Mouse (Mus musculus) liver, embryonic 14.5 days (tissue): ENCODE results near the gene Dcxr. TPM values are rescaled to one million over a fixed set of nuclear protein-coding genes. Genes with fewer than 3 reads are reported as not detected.

Source experiments
- ATAC-seq: fragments of 200-750 bp; cut with Nextera tagmentation; 2 replicates; pipeline ENCODE4 v1.8.0; 2017; ENCODE audit warnings: moderate number of reproducible peaks, mild to moderate bottlenecking, moderate library complexity; ENCODE audit not compliant: insufficient read depth
- DNase-seq, 3 experiments: peaks; one replicate each; pipeline ENCODE4 v3.0.0-alpha.2; 2012 to 2013; ENCODE audit warnings: low read depth in 3 of 3, low spot score in 3 of 3
- H3K27ac ChIP-seq: fragments of 300-500 bp; sonication (generic); 2 replicates; pipeline ENCODE4 v1.5.1; 2014; ENCODE audit warnings: moderate library complexity, mild to moderate bottlenecking, control low read depth, inconsistent platforms
- H3K27me3 ChIP-seq: fragments of 300-500 bp; sonication (generic); 2 replicates; pipeline ENCODE4 v1.6.1; 2014; ENCODE audit warnings: mild to moderate bottlenecking, low read length, moderate library complexity; ENCODE audit not compliant: control insufficient read depth, insufficient read depth
- H3K36me3 ChIP-seq: fragments of 300-500 bp; sonication (generic); replicated peaks from 2 replicates; pipeline ENCODE4 v1.6.1; 2014; ENCODE audit warnings: low read depth; ENCODE audit not compliant: control insufficient read depth, insufficient read depth
- H3K4me1 ChIP-seq, 2 experiments: fragments of 200-500 bp in 1 of 2; fragments of 300-500 bp in 1 of 2; sonication (generic) in 1 of 2; replicated peaks; 2 replicates each; pipeline ENCODE4 v1.6.1; 2012 to 2014; ENCODE audit warnings: antibody characterized with exemption in 1 of 2, inconsistent platforms in 1 of 2, low read length in 1 of 2; ENCODE audit not compliant: control insufficient read depth in 2 of 2, insufficient read depth in 2 of 2
- H3K4me2 ChIP-seq: fragments of 300-500 bp; sonication (generic); 2 replicates; pipeline ENCODE4 v1.6.1; 2014; ENCODE audit warnings: low read depth, mild to moderate bottlenecking, control low read depth, moderate library complexity
- H3K4me3 ChIP-seq, 2 experiments: fragments of 200-500 bp in 1 of 2; fragments of 300-500 bp in 1 of 2; sonication (generic) in 1 of 2; 2 replicates each; pipeline ENCODE4 v1.5.1; 2012 to 2014; ENCODE audit warnings: low read depth in 2 of 2, low read length in 2 of 2, mild to moderate bottlenecking in 2 of 2, control low read depth in 1 of 2, inconsistent platforms in 1 of 2, moderate library complexity in 1 of 2; ENCODE audit not compliant: insufficient read depth in 1 of 2
- H3K9ac ChIP-seq: fragments of 300-500 bp; sonication (generic); replicated peaks from 2 replicates; pipeline ENCODE4 v1.6.1; 2014; ENCODE audit warnings: mild to moderate bottlenecking, control low read depth, moderate library complexity
- H3K9me3 ChIP-seq: fragments of 300-500 bp; sonication (generic); 2 replicates; pipeline ENCODE4 v1.6.1; 2016; ENCODE audit warnings: low read length, mixed read lengths; ENCODE audit not compliant: control insufficient read depth
- CTCF ChIP-seq: IDR thresholded peaks from 2 replicates; pipeline ENCODE4 v1.5.1; 2016; ENCODE audit warnings: antibody characterized with exemption, low read depth, control low read depth
- EP300 ChIP-seq: IDR thresholded peaks from 2 replicates; pipeline ENCODE4 v1.6.1; 2016; ENCODE audit warnings: antibody characterized with exemption, low read depth
- WGBS: fragments of 180-500 bp; shearing (Covaris S2); extraction: QIAGEN DNeasy Blood & Tissue Kit; methylation state at CpG from one replicate; pipeline ENCODE4 v1.1.7; 2014; ENCODE audit not compliant: insufficient replicate concordance; 5-methylcytosine and 5-hydroxymethylcytosine counted together
- polyA plus RNA-seq, 2 experiments: library from polyadenylated mRNA; depleted of rRNA in 1 of 2; stranded (reverse) in 1 of 2; unstranded in 1 of 2; fragments of >200 nt; fragmentation: Nextera tagmentation in 1 of 2; extraction: Ambion mirVana in 1 of 2; gene quantifications; 2 replicates each; pipeline versions ENCODE4 v1.2.1 to v1.2.3; 2012 to 2014

Gene Dcxr
- polyA plus RNA-seq, 2 experiments = 10.4 to 15.1 TPM

DNA sequence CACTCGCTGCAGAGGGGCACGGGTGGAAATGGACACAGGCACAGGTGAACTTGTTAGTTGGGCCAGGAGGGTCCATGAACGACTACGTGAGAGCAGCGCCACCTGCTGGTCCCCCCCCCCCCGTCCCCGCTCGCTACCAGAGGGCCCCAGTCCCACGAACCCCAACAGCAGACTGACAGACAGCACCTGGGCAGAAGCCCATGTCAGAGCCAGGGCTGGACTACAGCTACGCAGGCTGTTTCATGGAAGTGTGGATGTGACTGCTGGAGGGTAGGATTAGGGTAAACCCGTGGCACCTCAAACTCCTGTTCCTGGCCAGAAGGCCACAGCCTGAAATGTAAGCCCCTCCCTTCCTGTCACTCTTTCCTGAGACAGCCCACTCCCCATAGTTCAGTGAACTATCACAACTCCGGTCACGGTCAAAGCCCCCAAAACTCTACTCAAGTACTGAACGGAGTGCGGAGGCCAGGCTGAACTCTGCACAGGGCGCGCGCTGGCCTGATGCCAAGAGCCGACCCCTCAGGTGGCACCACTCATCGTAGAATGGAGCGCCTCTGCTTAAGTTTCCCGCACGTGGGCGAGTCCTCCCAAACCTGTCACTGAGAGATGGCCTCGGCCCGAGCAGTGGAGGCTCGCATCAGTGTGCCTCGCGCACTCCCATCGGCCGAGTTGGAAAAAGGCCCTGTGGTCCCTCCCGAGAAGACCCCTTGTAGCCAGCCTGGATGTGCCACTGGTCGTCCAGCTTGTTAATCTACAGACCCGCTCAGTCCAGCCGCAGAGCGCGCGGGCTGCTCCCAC lies 14.1 kb downstream of the Dcxr start:
- H3K27me3 ChIP-seq = no peaks in the 10 kb centered on the region
- H3K4me1 ChIP-seq = peaks cover 6% of the 10 kb centered on the region in 2 experiments
- H3K4me2 ChIP-seq = peak overlapping the region; percentile 98
- DNase-seq (peak in 2 of 3 experiments; percentile 28 to 42), ATAC-seq (peak; percentile 27)
- H3K9me3 ChIP-seq = no peaks in the 10 kb centered on the region
- TF ChIP-seq EP300 (no peak), CTCF (peak; percentile 89)
- WGBS = under 1% methylated on average over 38 of the region's 38 CpGs
- no peaks in the 10 kb centered on the region for H3K36me3 ChIP-seq
- peak overlapping the region; percentile 62 to 65 for H3K4me3 ChIP-seq
- peak overlapping the region; percentile 56 for H3K27ac ChIP-seq
- peak overlapping the region; percentile 63 for H3K9ac ChIP-seq

DNA sequence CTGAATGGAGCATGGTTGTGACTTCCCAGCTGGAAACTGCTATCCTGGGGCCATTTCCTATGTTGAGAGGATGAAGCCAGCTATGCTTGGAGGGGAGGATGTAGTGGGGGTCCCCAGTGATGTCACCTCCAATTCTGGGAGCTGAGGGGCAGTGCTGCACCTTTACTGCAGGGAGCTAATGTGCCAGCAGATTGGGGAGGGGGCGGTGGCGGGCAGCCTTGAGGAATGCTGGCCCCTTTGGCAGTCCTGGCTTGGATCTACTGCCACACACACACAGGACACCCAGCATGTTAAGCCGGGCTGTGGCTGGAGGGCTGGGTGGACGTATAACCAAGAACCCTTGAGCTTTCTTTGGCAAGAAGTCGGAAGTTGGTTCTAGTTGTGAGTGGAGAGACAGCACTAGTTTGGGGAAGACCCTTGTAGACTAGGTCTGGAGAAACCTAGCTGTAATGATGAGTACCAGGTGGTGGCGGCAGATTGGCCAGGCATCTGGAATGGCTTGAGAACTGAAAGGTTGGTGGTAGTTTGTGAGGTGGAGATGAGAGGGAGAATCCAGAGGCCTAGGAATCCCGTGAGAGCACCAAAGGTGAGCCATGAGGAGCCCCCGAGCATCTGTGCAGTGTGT lies 15.0 kb downstream of the Dcxr start:
- Histone ChIP-seq H3K27ac (no peak overlapping the region), H3K27me3 (no peaks in the 10 kb centered on the region), H3K9ac (no peak overlapping the region), H3K4me2 (peak overlapping the region; percentile 98), H3K36me3 (no peaks in the 10 kb centered on the region), H3K4me1 (peaks cover 6% of the 10 kb centered on the region in 2 experiments), H3K9me3 (no peaks in the 10 kb centered on the region), H3K4me3 (no peak overlapping the region)
- ATAC-seq (no peak), DNase-seq (no peak)
- TF ChIP-seq EP300 (no peak), CTCF (no peak)
- WGBS = 67% methylated on average over 8 of the region's 8 CpGs

DNA sequence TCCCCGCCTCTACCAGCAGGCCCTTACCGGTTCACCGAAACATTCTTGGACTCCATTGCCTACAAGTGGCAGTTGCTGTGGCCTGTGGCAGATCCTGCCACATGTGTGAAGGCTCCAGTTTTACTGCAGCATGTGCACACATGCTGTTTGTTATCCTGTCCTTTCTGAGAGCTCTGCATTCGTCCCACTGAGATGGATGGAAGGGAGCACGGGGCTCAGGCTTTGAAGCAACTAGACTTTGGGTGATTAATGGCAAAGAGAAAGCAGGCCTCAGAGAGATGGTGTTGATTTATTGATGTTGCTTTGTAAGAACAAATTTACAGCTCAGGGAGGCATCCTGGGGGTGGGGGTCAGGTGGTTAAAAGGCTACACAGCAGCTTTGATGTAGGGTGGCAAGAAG lies 16.4 kb downstream of the Dcxr start:
- H3K36me3 ChIP-seq = no peaks in the 10 kb centered on the region
- ATAC-seq = no peak
- no peaks in the 10 kb centered on the region for H3K27me3 ChIP-seq
- H3K4me2 ChIP-seq = no peak overlapping the region
- no peaks in the 10 kb centered on the region for H3K9me3 ChIP-seq
- no peak for DNase-seq
- no peak overlapping the region for H3K4me3 ChIP-seq
- no peak overlapping the region for H3K27ac ChIP-seq
- no peak for TF ChIP-seq CTCF
- TF ChIP-seq EP300 = no peak
- WGBS = 72% methylated on average over 5 of the region's 5 CpGs
- H3K9ac ChIP-seq = no peak overlapping the region
- peaks cover 6% of the 10 kb centered on the region in 2 experiments for H3K4me1 ChIP-seq

DNA sequence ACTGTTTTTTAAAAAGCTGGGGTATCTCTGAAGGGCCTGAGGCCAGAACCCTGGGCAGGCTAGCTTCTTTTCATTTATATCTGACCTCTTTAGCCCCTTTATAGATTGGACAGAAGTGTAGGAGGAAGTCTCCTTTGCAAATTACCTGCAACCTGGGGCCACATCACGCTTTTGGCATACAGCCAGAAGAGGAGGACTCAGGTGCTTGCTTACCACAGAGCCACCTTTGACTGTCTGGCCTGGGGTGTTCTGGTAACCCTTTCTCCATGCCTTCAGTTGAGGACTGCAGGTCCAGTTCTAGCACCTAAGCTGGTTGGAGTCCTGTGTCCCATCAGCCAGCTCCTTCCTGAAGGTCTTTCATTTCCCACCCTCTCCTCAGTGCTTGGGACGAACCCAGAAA lies 17.5 kb downstream of the Dcxr start:
- no peak overlapping the region for H3K9ac ChIP-seq
- no peak for TF ChIP-seq EP300
- no peak for TF ChIP-seq CTCF
- H3K27me3 ChIP-seq = no peaks in the 10 kb centered on the region
- 56% methylated on average over 2 of the region's 2 CpGs for WGBS
- no peak overlapping the region for H3K4me3 ChIP-seq
- H3K36me3 ChIP-seq = no peaks in the 10 kb centered on the region
- H3K27ac ChIP-seq = no peak overlapping the region
- ATAC-seq = no peak
- H3K4me1 ChIP-seq = peaks cover 3 to 6% of the 10 kb centered on the region in 2 experiments
- H3K4me2 ChIP-seq = no peak overlapping the region
- no peak for DNase-seq
- H3K9me3 ChIP-seq = no peaks in the 10 kb centered on the region

DNA sequence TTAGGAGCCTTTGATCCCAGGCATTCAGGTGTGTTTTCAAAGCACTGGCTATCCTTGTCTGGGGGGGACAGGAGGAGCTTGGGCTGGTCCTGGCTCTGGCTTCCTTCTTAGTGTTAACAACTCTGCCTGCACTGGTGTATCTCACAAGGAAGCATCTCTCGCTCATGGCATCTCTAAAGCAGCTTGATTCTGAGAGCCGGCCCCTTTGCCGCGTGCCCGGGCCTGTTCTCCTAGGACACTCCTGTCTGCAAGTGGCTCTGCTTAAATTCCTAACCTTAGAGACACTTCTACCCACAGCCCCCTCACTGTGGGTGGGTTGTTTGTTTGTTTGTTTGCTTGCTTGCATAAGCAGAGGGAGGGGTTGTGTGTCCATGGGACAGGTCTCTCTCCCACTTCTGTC lies 19.1 kb downstream of the Dcxr start:
- no peak for ATAC-seq
- H3K4me1 ChIP-seq = no peaks in the 10 kb centered on the region; a peak in 1 of 4 replicates
- no peak overlapping the region for H3K9ac ChIP-seq
- no peak overlapping the region for H3K4me3 ChIP-seq
- no peak overlapping the region for H3K27ac ChIP-seq
- TF ChIP-seq EP300 = no peak
- TF ChIP-seq CTCF = no peak
- 71% methylated on average over 5 of the region's 5 CpGs for whole genome bisulfite sequencing
- no peaks in the 10 kb centered on the region for H3K36me3 ChIP-seq
- no peaks in the 10 kb centered on the region for H3K9me3 ChIP-seq
- DNase-seq = no peak
- H3K4me2 ChIP-seq = no peak overlapping the region
- no peaks in the 10 kb centered on the region for H3K27me3 ChIP-seq
